Mouse (Mus musculus): Measurements from ENCODE around the gene Bcl2l12.

Gene Bcl2l12

DNA sequence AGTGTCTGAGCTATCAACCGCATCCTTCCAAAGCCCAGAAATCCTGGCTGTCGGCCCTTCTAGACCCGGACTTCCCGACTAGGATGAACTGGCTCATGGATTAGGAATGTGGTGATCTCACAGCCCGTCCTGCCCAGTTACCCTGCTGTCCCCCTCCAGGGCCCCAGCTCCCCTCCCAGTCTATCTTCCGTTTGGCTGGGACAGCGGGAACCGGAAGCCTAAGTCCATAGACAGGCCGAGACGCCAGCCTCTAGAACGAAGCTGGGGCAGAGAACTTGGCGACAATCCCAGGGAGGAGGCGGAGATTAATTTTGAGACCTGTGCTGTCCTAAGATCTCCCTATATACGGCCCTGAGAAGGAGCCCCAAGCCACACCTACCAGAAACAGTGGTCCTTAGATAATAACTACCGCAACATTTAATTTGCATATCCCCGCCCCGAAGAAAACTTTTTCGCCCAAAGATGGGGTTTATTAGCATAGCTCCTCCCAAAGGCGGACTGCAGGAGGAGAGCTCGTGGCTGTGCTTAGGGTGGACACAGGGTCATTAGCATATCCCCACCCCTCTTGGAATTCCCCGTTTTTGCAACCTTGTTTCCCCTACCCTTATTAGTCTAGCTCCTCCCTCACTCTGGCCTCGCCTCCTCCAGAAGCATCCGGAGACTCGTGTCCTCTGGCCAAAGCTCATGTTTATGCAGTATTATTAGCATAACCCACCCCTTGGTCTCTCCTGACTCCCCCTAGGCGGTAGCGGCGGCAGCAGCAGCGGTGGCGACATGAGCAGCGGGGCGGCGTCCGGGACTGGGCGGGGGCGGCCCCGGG, 18.9 kb upstream of the Bcl2l12 start, which contains the start of gene Rras:
Gene Rras, plus strand, starts transcription at position 720 of the 820 bp plus-strand sequence.
- DNase-seq (ENCODE audit: low spot score) = peak; percentile 97

DNA sequence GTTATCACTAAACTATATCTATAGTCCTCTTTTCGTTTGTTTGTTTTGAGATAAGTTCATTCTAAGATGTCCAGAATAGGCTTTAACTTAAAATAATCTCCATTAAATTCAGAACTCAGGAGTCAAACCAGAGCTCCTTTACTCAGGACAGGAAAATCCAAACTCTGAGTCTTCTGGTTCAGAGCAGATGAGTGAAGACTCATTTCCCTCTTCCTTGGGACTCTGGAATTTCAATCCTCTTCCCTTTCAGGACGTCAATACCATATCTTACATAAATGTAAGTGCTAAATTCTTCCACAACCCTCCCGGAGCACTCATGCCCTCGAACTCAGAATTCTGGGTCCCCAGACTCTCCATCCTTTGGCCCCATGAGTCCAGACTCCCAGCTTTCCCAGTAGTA, 18.2 kb upstream of the Bcl2l12 start:
- DNase-seq (ENCODE audit: low spot score) = no peak

DNA sequence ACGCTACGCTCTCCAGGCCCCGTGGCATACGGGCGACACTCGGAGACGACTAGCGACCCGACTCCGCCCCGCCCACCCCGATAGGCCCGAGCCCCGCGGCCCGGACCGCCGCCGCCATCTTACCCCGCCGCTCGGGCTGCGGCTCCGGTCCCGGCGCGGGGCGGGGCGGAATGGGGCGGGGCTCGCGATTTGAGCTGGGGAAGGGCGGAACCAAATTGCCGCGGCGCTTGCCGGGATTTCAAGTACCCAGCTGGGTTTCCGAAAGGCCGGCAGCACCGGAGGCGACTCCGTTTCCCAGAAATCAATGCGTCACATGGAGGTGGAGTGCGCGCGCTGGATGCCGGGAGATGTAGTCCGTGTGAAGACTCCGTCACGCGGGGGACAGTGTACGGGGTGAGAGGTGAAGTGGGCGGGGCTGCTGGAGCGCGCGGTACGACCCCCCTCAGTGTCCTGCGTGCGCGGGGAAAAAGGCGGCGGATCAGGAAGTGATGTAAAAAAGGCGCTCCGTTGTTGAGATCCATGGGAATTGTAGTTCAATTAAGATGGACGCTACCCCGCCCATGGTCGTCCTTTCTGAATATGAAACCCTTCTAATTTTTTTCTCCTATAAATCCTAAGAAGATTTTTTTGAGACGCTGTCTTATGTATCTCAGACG, 17.6 kb upstream of the Bcl2l12 start, which contains the start of gene Scaf1:
Gene Scaf1, minus strand, starts transcription at position 407 of the 656 bp plus-strand sequence.
- DNase-seq (ENCODE audit: low spot score) = peak; percentile 98

DNA sequence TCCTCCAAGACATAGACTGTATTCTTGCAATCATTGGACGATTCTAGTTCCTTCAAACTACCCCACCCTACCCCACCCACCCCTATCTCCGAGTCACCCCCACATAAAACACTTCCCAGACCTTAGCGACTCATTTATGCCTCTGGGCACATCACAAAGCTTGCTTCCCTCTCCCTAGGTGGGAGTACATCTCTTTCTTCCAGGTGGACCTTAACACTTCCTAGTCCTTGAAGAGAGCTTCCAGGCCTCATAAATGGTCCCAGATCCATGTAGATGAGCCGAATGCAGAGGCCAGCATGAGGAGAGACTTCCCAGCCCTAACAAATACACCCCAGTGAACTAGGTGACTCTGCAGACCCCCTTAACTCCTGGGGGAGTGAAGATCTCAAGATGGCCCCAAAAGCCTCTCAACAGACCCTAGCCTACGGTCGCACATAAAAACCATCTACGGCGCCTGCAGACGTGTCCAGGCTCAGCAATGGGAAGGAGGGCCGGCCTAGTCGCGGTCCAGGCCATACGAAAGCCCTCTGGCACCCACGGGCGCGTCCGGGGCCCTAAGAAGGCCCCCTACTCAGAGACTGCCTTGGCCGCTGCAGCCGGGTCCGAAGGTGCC, 16.9 kb upstream of the Bcl2l12 start:
- no peak for DNase-seq (ENCODE audit: low spot score)

DNA sequence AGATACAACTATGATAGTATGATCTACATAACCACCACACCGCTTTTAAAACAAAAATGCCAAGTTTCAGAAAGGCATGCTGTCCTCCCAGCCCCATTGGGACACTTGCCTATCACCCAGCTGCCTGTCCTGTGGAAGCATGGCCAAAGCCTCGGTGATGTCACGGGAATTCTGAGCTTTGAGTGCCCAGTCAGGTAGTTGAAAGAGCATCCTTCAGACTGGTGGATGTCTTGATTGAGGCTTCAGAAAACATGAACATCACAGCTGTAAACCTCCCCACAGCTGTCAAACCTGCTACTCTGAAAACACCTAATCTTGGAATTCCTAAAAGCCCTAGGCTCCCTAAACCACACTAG, 15.6 kb upstream of the Bcl2l12 start:
- DNase-seq (ENCODE audit: low spot score) = no peak

DNA sequence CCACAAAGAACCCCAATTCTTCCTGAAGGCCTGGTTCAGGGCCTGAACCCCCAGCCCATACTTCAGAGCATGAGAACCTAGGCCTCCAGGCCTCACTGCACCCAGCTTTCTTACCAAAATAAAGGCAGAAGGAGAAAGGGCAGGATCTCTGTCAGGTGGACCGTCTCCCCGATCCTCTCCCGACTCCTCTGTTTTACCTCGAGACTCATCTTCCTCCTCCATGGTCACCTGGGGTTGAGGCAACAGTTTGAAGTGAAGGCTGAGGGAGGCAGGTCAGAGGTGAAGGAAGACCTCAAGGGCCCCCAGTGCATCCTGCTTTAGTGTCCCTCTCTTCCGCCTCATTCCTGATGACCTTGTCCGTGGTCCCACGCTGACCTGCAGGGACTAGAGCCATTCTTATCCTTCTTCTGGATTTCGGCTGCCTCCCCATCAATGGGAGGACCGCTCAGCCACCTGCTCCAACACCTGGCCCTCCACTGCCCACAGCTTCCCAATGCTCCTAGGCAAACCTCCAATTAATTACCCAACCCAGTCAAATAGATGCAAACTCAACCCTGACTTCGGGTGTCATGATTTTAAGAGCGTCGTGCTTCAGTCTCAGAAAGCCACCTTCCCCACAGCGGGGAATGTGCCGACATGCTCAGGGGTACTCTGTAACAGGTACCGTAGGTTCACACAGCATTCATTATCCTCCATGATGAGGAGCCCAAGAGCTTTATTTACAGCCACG, 15.0 kb upstream of the Bcl2l12 start:
- DNase-seq (ENCODE audit: low spot score) = no peak

DNA sequence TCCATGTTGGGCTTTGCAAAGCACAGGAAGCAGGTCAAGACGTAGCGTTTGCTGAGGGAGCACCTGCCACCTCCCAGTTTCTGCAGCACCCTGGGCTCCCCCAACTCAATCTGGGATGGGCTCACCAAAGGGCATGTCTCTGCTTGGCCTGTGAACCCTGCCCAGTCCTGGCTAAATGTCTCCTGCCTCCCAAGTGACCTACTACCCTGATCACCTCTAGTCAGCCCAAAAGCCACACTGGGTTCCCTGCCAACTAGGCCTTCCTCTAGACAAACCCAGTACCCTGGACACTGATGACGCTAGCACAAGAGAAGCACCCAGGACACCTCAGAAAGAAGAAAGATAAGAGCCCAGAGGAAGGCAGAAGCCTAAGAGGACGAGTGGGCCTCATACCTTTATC, 14.3 kb upstream of the Bcl2l12 start:
- DNase-seq (ENCODE audit: low spot score) = no peak

DNA sequence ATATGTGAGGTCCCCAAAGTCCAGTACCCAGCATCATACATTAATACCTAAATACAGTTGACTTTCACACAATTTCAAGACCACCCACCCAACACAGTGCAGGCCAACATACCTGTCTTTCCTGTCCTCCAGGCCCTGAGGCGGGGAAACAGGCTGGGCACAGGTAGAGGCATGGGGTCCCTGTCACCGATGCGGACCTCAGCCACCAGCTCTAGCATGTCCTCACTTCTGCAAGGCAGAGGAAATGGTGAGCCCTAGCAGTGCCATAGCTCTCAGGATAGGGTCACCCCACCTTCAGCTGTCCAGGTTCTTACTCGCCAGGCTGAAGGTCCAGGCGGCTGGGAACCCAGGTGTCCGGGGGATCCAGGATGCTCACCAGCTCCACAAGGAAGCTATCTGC, 13.5 kb upstream of the Bcl2l12 start:
- no peak for DNase-seq (ENCODE audit: low spot score)

DNA sequence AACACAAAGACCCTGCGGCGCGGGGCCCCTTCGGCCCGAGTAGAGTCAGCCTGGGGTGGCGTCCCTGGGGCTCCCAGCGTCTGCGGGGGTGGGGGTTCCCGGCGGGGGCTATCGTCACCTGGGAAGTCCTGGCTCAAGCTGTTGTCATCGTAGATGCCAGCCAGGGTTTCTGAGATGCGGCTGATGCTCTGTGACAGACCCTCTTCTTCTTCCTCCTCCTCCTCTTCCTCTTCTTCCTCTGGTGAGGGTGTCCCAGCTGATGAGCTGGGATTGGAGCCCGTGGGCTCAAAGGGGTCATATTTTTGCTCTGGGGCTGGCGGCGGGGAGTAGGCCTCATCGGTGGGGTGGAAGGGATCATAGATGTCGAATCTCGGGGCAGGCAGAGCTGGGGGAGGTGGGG, 9.9 kb upstream of the Bcl2l12 start:
- no peak for DNase-seq (ENCODE audit: low spot score)

DNA sequence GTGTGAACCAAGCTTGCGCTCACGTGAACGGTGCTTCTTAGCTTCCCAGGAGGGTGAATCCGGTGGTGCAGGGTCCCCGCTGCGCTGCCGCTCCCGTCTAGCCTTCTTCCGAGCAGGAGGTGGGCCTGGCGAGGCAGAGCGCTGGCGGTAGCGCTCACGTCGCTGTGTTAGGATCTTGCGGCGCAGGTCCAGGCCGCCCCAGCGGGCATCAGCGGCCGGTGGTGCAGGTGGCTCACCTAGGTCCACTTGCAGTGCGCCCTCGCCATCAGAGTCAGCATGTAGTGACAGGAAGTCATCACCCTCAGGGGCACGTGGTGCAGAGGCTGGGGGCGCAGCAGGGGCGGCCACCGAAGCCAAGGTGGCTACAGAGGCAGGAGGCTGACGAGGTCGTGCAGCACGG, 9.3 kb upstream of the Bcl2l12 start:
- no peak for DNase-seq (ENCODE audit: low spot score)

DNA sequence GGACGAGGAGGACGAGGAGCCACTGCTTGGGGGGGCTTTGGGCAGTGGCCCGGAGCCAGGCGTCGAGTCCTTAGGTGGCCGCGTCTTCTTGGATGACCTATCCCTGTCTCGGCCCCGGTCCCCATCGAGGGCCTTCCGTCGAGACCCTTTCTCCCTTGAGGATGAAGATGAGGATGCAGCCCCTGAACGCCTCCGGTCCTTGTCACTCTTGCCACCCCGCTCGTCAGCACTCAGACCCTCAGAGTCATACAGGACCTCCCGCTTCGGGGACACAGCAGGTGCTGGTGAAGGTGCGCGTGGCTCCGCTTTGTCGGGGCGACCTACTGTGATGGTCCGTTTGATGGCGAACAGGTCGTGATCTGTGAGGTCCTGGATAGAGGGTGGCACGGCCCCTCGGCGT, 8.6 kb upstream of the Bcl2l12 start:
- no peak for DNase-seq (ENCODE audit: low spot score)

DNA sequence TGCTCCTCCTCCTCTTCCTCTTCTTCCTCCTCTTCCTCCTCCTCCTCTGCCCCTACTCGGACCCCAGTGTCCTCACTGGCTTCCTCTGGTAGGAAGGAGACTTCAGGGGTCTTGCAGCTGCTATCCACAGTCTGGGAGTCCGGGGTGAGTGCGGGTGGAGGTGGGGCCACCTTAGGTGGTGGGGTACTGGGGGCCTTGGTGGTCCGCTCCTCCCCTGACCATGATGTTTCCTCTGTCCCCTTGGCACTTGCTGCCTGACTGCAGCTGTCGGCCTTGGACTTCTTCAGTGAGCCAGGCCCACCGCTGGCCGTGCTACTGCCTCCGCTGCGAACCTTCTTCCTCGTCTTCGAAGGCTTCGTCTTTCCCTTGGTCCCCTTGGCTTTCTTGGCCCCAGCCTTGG, 8.0 kb upstream of the Bcl2l12 start:
- no peak for DNase-seq (ENCODE audit: low spot score)

DNA sequence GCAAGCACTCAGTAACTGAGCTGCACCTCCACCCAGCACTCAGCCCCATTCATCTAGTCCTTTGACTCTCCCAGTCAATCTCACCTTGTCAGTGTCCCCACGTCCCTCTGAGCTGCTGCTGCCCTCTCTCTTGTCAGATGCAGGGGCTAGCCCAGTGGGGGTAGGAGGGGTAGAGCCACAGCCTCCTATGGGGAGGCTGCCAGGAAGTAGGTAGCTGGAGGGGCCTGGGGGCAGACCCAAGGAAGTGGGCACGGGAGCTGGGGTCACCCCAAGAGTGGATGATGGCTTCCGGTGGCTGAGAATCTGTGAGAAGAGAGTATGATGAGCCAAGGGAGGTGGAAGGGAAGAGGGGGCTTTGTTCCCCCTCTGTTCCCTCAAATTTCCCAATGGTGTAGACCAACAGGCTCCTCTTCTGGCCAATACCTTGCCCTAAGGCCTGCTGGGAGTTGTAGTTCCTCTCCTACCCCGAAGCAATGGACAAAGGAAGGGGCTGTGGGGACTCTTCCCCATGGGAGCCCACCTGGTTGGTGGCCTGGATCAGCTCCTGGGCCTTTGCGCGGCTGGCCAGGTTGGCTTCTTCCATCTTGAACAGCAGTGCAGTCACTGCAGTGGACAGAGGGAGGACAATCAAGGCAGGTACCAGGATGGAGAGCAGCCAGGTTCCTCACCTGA, 6.9 kb upstream of the Bcl2l12 start:
- DNase-seq (ENCODE audit: low spot score) = no peak

DNA sequence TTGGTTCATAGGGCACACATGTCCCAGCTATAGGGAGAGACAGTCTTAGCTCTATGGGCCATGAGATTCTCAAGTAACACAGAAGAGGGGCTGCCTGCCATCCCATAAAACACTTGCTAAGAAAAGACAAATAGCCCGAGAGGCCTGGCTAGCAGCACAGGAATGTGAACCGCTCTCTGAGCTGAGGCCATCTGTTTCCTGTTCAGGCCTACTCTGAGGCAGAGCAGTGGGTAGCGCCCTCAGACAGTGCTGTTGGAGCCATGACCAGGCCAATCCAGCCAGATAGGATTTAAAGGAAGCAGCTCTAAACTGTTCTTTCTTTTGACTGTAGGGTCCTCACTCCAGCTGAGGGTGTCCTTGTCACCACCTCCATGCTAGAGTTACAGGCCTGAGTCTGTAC, 6.0 kb upstream of the Bcl2l12 start:
- no peak for DNase-seq (ENCODE audit: low spot score)

DNA sequence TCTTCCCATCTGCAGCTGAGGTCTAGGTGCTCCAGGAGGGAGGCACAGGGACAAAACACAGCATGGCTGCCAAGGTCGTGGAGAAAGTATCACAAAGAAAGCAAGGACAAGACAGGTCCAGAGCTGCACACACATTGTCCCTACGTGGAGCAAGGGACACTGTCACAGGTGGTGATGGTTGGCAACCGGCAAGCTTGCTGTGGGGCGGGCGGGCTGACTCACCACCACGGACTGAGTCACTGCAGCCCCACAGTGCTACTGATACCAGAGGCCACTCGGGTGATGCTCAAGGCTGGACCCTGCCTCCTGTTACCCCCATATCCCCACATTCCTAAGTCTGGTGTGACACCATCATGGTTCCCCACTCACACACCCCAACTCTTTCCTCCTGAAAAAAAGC, 3.9 kb upstream of the Bcl2l12 start:
- no peak for DNase-seq (ENCODE audit: low spot score)

DNA sequence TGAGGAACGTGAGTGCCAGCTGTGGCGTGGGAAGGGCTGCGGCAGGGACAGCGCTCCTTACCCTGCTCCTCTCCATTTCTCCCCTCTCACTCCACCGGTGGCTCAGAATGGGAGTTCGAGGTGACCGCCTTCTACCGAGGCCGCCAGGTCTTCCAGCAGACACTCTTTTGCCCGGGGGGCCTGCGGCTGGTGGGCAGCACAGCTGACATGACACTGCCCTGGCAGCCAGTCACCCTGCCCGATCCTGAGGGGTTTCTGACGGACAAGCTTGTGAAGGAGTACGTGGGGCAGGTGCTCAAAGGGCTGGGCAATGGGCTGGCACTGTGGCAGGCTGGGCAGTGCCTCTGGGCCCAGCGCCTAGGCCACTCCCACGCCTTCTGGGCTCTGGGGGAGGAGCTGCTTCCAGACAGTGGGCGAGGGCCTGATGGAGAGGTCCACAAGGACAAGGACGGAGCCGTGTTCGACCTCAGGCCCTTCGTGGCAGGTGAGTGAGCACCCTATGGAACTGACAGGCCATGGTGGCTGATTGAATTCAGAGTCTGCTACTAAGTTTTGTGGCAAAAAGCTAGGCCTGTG, 2.1 kb upstream of the Bcl2l12 start:
- peak; percentile 30 for DNase-seq (ENCODE audit: low spot score)

DNA sequence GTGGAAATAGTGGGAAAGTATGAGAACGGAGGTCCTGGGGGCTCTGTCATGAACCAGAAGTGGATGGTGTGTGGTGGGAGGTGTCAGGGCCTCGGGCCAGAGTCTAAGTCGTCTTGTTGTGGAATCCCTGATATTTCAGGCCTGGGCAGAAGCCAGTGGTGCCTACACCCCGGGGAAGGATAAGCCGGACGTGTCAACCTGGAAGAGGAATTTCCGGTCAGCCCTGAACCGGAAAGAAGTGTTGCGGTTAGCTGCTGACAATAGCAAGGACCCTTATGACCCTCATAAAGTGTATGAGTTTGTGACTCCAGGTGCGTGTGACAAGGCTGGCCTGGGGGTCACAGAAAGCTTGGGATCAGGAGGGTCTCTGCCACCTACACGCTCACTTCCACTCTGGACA, 1.2 kb upstream of the Bcl2l12 start:
- DNase-seq (ENCODE audit: low spot score) = no peak

DNA sequence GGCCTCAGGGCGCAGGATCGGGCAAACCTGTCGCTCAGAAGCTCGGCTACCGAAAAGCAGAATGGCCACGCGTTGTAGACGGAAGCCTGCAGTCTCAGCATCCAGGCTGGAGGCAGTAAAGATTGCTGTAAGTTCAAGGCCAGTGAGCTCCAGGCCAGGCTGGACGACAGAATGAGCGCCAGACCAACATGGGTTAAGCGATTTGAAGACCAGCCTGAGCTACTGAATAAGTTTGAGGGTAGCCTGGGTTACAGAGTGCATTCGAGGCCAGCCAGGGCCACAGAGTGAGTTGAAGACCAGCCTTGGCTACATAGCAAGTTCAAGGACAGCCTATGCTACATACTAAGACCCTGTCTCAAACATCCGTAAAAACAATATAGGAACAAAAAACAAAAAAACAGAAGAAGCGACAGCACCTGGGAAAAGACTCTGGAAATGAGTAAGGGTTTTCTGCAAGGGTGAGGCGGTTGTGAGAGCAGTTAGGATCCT, 528 bp downstream of the Bcl2l12 start:
- no peak for DNase-seq (ENCODE audit: low spot score)

DNA sequence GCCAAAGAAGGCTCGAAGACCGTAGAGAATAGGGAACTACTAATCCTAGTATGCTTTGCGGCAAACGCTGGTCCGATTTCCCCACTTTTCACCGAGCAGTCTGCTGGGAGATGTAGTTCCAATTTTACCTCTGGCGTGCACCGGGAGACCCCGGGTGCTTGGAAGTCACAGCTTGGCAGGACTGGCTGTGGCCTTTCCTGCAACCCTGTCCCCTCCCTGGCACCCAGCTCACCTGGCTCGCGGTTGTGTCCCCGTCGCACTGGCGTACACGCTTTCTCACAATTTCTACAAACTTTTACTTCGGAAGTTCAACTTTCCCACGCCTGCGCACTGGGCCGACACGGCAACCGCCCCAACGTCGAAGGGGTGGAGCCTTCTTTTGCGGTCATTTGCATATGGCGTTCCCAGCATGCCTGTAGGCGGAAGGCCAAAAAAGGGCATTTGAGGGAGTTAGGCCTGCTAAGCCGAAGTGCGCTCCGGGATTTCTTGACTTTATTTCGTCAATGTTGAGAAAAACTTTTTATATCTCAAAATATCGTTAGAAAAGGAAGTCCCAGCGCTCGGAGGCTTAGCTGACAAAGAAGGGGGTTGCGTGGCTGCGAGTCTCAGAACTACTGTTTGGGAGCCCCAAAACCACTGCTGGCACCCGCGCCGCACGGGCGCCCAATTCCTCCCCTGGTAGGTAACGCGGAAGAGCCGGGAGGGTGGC, 1.1 kb downstream of the Bcl2l12 start, which contains the start of gene Irf3:
Gene Irf3, plus strand, starts transcription at position 418 of the 709 bp plus-strand sequence.
- DNase-seq (ENCODE audit: low spot score) = peak; percentile 96

DNA sequence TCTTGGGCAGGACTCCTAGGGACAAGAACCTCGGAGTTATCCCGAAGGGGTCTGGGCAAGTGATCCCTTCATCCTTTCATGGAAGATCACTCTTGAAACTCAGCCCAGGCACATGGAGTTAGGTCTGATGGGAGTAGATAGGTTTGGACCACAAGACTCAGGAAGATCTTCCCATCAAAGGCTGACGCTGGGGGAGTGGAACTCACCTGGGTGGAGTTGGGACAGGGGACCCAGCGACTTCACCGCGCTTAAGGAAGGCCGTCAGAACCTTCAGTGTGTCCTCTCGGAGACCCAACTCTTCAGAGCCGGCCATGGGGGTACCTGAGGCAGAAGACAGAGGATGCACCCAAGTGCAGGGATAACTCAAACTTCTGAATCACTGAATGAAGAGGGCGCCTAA, 1.8 kb downstream of the Bcl2l12 start:
- DNase-seq (ENCODE audit: low spot score) = no peak
